9 mouse cellular contexts compared by ENCODE assay signal in the genomic region with DNA sequence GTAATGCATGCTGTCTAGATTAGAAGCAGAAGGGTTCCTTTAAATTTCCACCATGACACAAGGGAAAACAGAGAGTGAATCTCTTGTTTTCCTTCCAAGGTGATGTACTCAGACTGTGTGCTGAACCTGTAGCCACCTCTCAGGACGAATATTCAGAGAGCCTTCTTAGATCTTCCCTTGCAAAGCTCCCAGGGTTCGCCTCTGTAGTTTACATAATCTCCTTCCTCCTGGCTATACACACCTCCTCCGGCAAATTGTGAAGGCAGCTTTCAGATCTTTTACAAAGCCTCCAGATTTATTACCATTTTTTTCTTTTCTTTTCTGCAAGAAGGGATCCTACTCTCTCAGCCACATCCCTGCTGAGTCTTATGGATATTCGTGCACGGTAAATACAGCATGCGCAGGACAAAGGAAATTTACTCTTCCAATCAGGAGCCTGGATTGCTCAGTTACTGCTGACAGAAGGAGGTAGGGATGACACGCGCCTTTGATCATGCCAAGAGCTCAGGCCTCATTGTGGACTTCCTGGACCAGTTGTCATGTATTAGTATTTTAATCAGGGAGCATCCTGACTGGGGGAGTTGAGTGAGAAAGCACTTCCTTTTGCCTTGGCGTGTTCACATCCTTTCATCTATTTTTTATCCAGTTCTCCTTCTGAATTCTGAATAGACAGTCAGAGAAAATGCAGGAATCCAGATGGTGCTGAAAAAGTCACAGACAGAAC.
A peak's percentile ranks its signal among the peaks of the same experiment; 100 is the strongest.
DNase-seq lines count a peak whose midpoint lies in the region; ATAC-seq lines count a peak whose summit lies in the region.
"Had no signal": no experiment of that assay in that cellular context is flagged by ENCODE, and none has a peak within 500 bp of the region (broad histone marks: within the 10 kb centered on the region; RNA-seq: fewer than 3 reads in every experiment).

No protein-coding gene starts in this region.

- peak; percentile 10 for DNase-seq in ZHBTc4 (ENCODE audit: low read depth, low spot score)
- DNase-seq in forebrain, embryonic 14.5 days (ENCODE audit: low spot score) = peak; percentile 78
- peak; percentile 66 to 77 for DNase-seq in layer of hippocampus, adult 8-10 months (ENCODE audit: low spot score in 2 of 2)
- peak; percentile 82 for DNase-seq in midbrain, embryonic 14.5 days
- DNase-seq in testis, postnatal 14 days (ENCODE audit: low spot score) = no peak
- DNase-seq: liver had no signal

- peak; percentile 81 for ATAC-seq in forebrain, embryonic 14.5 days
- peak; percentile 91 for ATAC-seq in midbrain, embryonic 14.5 days (ENCODE audit: low FRiP score, low TSS enrichment)
- no peak for ATAC-seq in granulocyte monocyte progenitor cell, adult 5-6 weeks (replicated peaks; ENCODE audit: poor library complexity, severe bottlenecking)
- no peak for ATAC-seq in intestine, embryonic 16.5 days
- ATAC-seq in heart, embryonic 11.5 days (replicated peaks; ENCODE audit: insufficient number of reproducible peaks, low FRiP score, low TSS enrichment) = no peak

- no peaks in the 10 kb centered on the region for H3K27me3 ChIP-seq in forebrain, embryonic 14.5 days (replicated peaks; ENCODE audit: control insufficient read depth, insufficient read depth, low read length)
- H3K27me3 ChIP-seq in midbrain, embryonic 14.5 days (ENCODE audit: control insufficient read depth, insufficient read depth, low read length) = no peaks in the 10 kb centered on the region
- no peaks in the 10 kb centered on the region for H3K27me3 ChIP-seq in intestine, embryonic 16.5 days (replicated peaks; ENCODE audit: control insufficient read depth, insufficient read depth, low read length)
- H3K27me3 ChIP-seq in heart, embryonic 11.5 days (ENCODE audit: control insufficient read depth, insufficient read depth, low read length) = no peaks in the 10 kb centered on the region

- peak overlapping the region; percentile 4; the same call in 1 of the 2 replicates for H3K4me2 ChIP-seq in forebrain, embryonic 14.5 days (ENCODE audit: low read length)
- H3K4me2 ChIP-seq in midbrain, embryonic 14.5 days (ENCODE audit: low read length) = peak overlapping the region; percentile 37
- H3K4me2 ChIP-seq in intestine, embryonic 16.5 days (ENCODE audit: low read depth, low read length) = no peak overlapping the region
- no peak overlapping the region for H3K4me2 ChIP-seq in heart, embryonic 11.5 days

- 16% methylated on average over 9 of the region's 9 CpGs for WGBS in forebrain, embryonic 14.5 days
- WGBS in midbrain, embryonic 14.5 days = 3% methylated on average over 9 of the region's 9 CpGs
- WGBS in intestine, embryonic 16.5 days = 25% methylated on average over 9 of the region's 9 CpGs
- 24% methylated on average over 9 of the region's 9 CpGs for WGBS in heart, embryonic 11.5 days (ENCODE audit: insufficient replicate concordance)

- H3K27ac ChIP-seq in forebrain, embryonic 14.5 days (ENCODE audit: low read depth, low read length) = no peak overlapping the region
- H3K27ac ChIP-seq in midbrain, embryonic 14.5 days (replicated peaks; ENCODE audit: low read depth, low read length) = peak overlapping the region; percentile 75
- no peak overlapping the region for H3K27ac ChIP-seq in intestine, embryonic 16.5 days (ENCODE audit: low read length)
- H3K27ac ChIP-seq in heart, embryonic 11.5 days (ENCODE audit: low read depth, low read length) = no peak overlapping the region

- no peaks in the 10 kb centered on the region for H3K9me3 ChIP-seq in forebrain, embryonic 14.5 days (replicated peaks; ENCODE audit: control insufficient read depth, low read length)
- H3K9me3 ChIP-seq in midbrain, embryonic 14.5 days (ENCODE audit: control insufficient read depth, low read length) = no peaks in the 10 kb centered on the region
- no peaks in the 10 kb centered on the region for H3K9me3 ChIP-seq in intestine, embryonic 16.5 days (ENCODE audit: control insufficient read depth, low read length)
- no peaks in the 10 kb centered on the region for H3K9me3 ChIP-seq in heart, embryonic 11.5 days (replicated peaks; ENCODE audit: control insufficient read depth, low read length)

- no peaks in the 10 kb centered on the region for H3K36me3 ChIP-seq in forebrain, embryonic 14.5 days (ENCODE audit: control insufficient read depth, insufficient read depth, low read length)
- no peaks in the 10 kb centered on the region for H3K36me3 ChIP-seq in midbrain, embryonic 14.5 days (ENCODE audit: control insufficient read depth, insufficient read depth, low read length)
- H3K36me3 ChIP-seq in intestine, embryonic 16.5 days (ENCODE audit: control insufficient read depth, insufficient read depth, low read length) = no peaks in the 10 kb centered on the region
- no peaks in the 10 kb centered on the region for H3K36me3 ChIP-seq in heart, embryonic 11.5 days (ENCODE audit: control insufficient read depth, insufficient read depth, low read length)

- H3K4me1 ChIP-seq in forebrain, embryonic 14.5 days (ENCODE audit: control insufficient read depth, insufficient read depth, low read length) = no peaks in the 10 kb centered on the region
- no peaks in the 10 kb centered on the region for H3K4me1 ChIP-seq in midbrain, embryonic 14.5 days (ENCODE audit: control insufficient read depth, insufficient read depth, low read length)
- no peaks in the 10 kb centered on the region for H3K4me1 ChIP-seq in intestine, embryonic 16.5 days (ENCODE audit: control insufficient read depth, insufficient read depth, low read length)
- H3K4me1 ChIP-seq in heart, embryonic 11.5 days (ENCODE audit: control insufficient read depth, insufficient read depth, low read length) = no peaks in the 10 kb centered on the region

- H3K9ac ChIP-seq in forebrain, embryonic 14.5 days (ENCODE audit: low read length) = no peak overlapping the region
- H3K9ac ChIP-seq in midbrain, embryonic 14.5 days (replicated peaks; ENCODE audit: low read length) = peak overlapping the region; percentile 30; the same call in 1 of the 2 replicates
- no peak overlapping the region for H3K9ac ChIP-seq in intestine, embryonic 16.5 days (ENCODE audit: low read depth, low read length)
- H3K9ac ChIP-seq in heart, embryonic 11.5 days (ENCODE audit: low read depth, low read length) = no peak overlapping the region

- no peak overlapping the region for H3K4me3 ChIP-seq in forebrain, embryonic 14.5 days (ENCODE audit: low read depth, low read length)
- no peak overlapping the region; the same call in 1 of the 2 replicates for H3K4me3 ChIP-seq in midbrain, embryonic 14.5 days (replicated peaks; ENCODE audit: low read depth, low read length)
- no peak overlapping the region for H3K4me3 ChIP-seq in intestine, embryonic 16.5 days (ENCODE audit: low read length)
- H3K4me3 ChIP-seq in heart, embryonic 11.5 days (ENCODE audit: low read depth, low read length) = no peak overlapping the region

Comparison
In these comparisons a context has a peak if more than half of its experiments do, and no peak if none do; other contexts are left out.
1. ATAC-seq: peak in forebrain, embryonic 14.5 days (single experiment) and midbrain, embryonic 14.5 days (single experiment); none in granulocyte monocyte progenitor cell, adult 5-6 weeks (single experiment), intestine, embryonic 16.5 days (single experiment) and heart, embryonic 11.5 days (single experiment).
2. H3K4me2 ChIP-seq: peak in forebrain, embryonic 14.5 days (single experiment) and midbrain, embryonic 14.5 days (single experiment); none in intestine, embryonic 16.5 days (single experiment) and heart, embryonic 11.5 days (single experiment).